Mouse (Mus musculus) cerebellum, postnatal 14 days (tissue): ENCODE data around the gene Vmn2r1.
A peak's percentile ranks its signal among the peaks of the same experiment; 100 is the strongest.

ENCODE experiments used
- DNase-seq, 2 experiments: peaks; one replicate each; pipeline ENCODE4 v3.0.0; 2021; ENCODE audit warnings: mixed read lengths in 2 of 2

Vmn2r1 gene

GRCm38 (mm10) chr3:64081247-64081646, at the start of gene Vmn2r1:
TSS of gene Vmn2r1 (plus strand) at chr3:64081547.
- DNase-seq: no peak

- DNase-seq: no peak
Observed at GRCm38 (mm10) chr3:64038136-64038841, 43.1 kb upstream of the Vmn2r1 start.

GRCm38 (mm10) chr3:64039818-64040784, 41.2 kb upstream of the Vmn2r1 start:
- DNase-seq: peak; percentile 95 to 96

- peak; percentile 7 to 17 for DNase-seq
Observed at GRCm38 (mm10) chr3:64112707-64113106, 31.4 kb downstream of the Vmn2r1 start.

- peak; percentile 46 to 56 for DNase-seq
Observed at GRCm38 (mm10) chr3:64113352-64114046, 32.2 kb downstream of the Vmn2r1 start.

GRCm38 (mm10) chr3:64141878-64142508, 60.6 kb downstream of the Vmn2r1 start, which contains the start of gene Vmn2r2:
TSS of gene Vmn2r2 (minus strand) at chr3:64141928.
- peak in 1 of 2 experiments; percentile 8 for DNase-seq
